Mouse (Mus musculus): Measurements from ENCODE around the gene Frmd4a.

GRCm38 (mm10) chr2:4018909-4019308 lies 1.4 kb downstream of the Frmd4a start:
- TF ChIP-seq ZC3H11A (IDR thresholded peaks at IDR 0.05; ENCODE audit: borderline replicate concordance, low read depth, low read length) (no peak), CHD2 (IDR thresholded peaks at IDR 0.05; ENCODE audit: low read depth, low read length) (no peak), MAFK (IDR thresholded peaks at IDR 0.05; ENCODE audit: insufficient read depth, low read depth, low read length) (no peak)

Data from ES-E14 (cell line).